Mouse (Mus musculus) midbrain, embryonic 16.5 days (tissue): ENCODE results near the gene Zfp280c. TPM values are rescaled to one million over a fixed set of nuclear protein-coding genes. Genes with fewer than 3 reads are reported as not detected.

Experiments used
- ATAC-seq: fragments of 200-750 bp; cut with Nextera tagmentation; 2 replicates; pipeline ENCODE4 v1.8.0; 2017; ENCODE audit warnings: moderate TSS enrichment
- H3K27ac ChIP-seq: fragments of 300-500 bp; sonication (generic); 2 replicates; pipeline ENCODE4 v1.5.1; 2014; ENCODE audit warnings: mild to moderate bottlenecking, low read length, mixed read lengths
- H3K27me3 ChIP-seq: fragments of 300-500 bp; sonication (generic); 2 replicates; pipeline ENCODE4 v1.6.1; 2014; ENCODE audit warnings: low read depth, low read length, mixed read lengths; ENCODE audit not compliant: control insufficient read depth, insufficient read depth
- H3K36me3 ChIP-seq: fragments of 300-500 bp; sonication (generic); 2 replicates; pipeline ENCODE4 v1.6.1; 2014; ENCODE audit warnings: mild to moderate bottlenecking, low read length, moderate library complexity, mixed read lengths; ENCODE audit not compliant: control insufficient read depth, insufficient read depth
- H3K4me1 ChIP-seq: fragments of 300-500 bp; sonication (generic); 2 replicates; pipeline ENCODE4 v1.6.1; 2014; ENCODE audit warnings: mild to moderate bottlenecking, low read length, mixed read lengths; ENCODE audit not compliant: control insufficient read depth, insufficient read depth
- H3K4me2 ChIP-seq: fragments of 300-500 bp; sonication (generic); 2 replicates; pipeline ENCODE4 v1.6.1; 2014; ENCODE audit warnings: mild to moderate bottlenecking, low read length, mixed read lengths
- H3K4me3 ChIP-seq: fragments of 300-500 bp; sonication (generic); 2 replicates; pipeline ENCODE4 v1.5.1; 2014; ENCODE audit warnings: low read depth, mild to moderate bottlenecking, low read length, moderate library complexity, mixed read lengths
- H3K9ac ChIP-seq: fragments of 300-500 bp; sonication (generic); 2 replicates; pipeline ENCODE4 v1.6.1; 2014; ENCODE audit warnings: low read depth, low read length, mixed read lengths
- H3K9me3 ChIP-seq: fragments of 300-500 bp; sonication (generic); replicated peaks from 2 replicates; pipeline ENCODE4 v1.6.1; 2014; ENCODE audit warnings: mild to moderate bottlenecking, low read length, mixed read lengths; ENCODE audit not compliant: control insufficient read depth, poor library complexity, severe bottlenecking
- WGBS: fragments of 180-500 bp; shearing (Covaris S2); extraction: QIAGEN DNeasy Blood & Tissue Kit; methylation state at CpG from one replicate; pipeline ENCODE4 v1.1.7; 2014; 5-methylcytosine and 5-hydroxymethylcytosine counted together
- polyA plus RNA-seq: library from polyadenylated mRNA; unstranded; fragments of >200 nt; fragmentation: Nextera tagmentation; extraction: Ambion mirVana; gene quantifications from 2 replicates; pipeline ENCODE4 v1.2.1, GENCODE M21; 2015

Gene Zfp280c
- polyA plus RNA-seq = 9.8 and 10.1 TPM in 2 replicates

DNA sequence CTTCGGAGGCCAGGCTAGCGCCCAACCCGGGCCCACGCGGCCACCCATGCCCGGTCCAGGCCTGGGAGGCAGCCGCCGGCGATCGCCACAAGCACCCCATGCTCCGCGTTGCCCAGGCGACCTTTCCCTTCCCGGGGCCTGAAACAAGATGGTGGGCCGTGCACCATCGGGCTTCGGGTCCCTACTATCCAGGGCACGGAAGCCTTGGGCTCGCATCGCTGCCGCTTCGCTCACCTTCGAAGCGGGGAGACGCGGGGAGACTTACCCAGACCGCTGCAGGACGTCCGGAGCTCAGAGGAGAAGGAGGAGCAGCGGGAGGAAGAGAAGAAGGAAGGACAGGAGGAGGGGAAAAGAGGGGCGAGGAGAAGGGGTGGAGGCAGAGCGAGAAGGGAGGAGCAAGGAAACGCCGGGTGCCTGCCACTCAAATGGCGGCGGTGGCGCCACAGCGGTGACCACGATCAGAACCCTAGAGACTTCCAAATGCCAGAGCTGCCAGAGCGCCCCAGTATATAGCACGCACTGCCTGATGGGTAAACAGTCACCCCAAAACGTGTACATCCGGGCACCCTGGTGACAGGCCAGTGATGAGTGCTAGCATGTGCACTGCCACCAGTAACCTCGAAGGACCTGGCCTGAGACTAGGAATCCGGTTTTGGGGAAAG, at the start of gene Zfp280c:
Gene Zfp280c, minus strand, starts transcription at position 406 of the 662 bp plus-strand sequence.
- Histone ChIP-seq H3K4me2 (peak within 1 kb of the TSS; percentile 51), H3K4me1 (peaks cover 5% of the 10 kb centered on the region; the same call in 1 of the 2 replicates), H3K27me3 (no peaks in the 10 kb centered on the region), H3K4me3 (peak within 1 kb of the TSS; percentile 56), H3K36me3 (0 out of 2 replicates have a peak, but pooled peaks cover 2% of the 10 kb centered on the region), H3K9ac (peak within 1 kb of the TSS; percentile 81), H3K9me3 (no peaks in the 10 kb centered on the region), H3K27ac (peak within 1 kb of the TSS; percentile 89)
- peak; percentile 92 for ATAC-seq
- 21% methylated on average over 33 of the region's 45 CpGs for WGBS

DNA sequence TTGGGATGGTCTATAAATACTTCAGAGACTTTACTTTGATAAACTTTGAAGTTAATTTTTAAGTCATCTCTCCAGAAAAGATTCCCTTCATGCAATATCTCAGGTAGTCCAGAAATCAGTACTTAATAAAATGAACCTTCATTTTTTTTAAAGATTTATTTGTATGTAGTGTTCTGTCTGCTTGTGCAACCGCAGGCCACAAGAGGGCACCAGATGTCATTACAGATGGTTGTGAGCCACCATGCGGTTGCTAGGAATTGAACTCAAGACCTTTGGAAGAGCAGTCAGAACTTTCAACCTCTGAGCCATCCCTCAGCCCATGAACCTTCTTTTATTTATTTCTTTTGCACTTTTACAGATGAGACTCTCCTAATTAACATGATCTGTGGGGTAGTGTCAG, 42.7 kb upstream of the Zfp280c start:
- Histone ChIP-seq H3K9me3 (no peaks in the 10 kb centered on the region), H3K27me3 (no peaks in the 10 kb centered on the region), H3K4me1 (no peaks in the 10 kb centered on the region), H3K4me2 (no peak overlapping the region), H3K4me3 (no peak overlapping the region), H3K27ac (no peak overlapping the region), H3K36me3 (0 out of 2 replicates have a peak, but pooled peaks cover 2% of the 10 kb centered on the region), H3K9ac (no peak overlapping the region)
- WGBS = 62% methylated on average over 2 of the region's 2 CpGs
- ATAC-seq = no peak

- whole genome bisulfite sequencing = 21% methylated on average over 9 of the region's 9 CpGs
- Histone ChIP-seq H3K27me3 (no peaks in the 10 kb centered on the region), H3K4me2 (peak overlapping the region; percentile 53), H3K4me3 (peak overlapping the region; percentile 56), H3K9ac (peak overlapping the region; percentile 65), H3K27ac (peak overlapping the region; percentile 82), H3K36me3 (no peaks in the 10 kb centered on the region), H3K9me3 (no peaks in the 10 kb centered on the region), H3K4me1 (peaks cover 4% of the 10 kb centered on the region)
- ATAC-seq = peak; percentile 52
Observed at GRCm38 (mm10) chrX:48624054-48624420, 29.7 kb upstream of the Zfp280c start.

DNA sequence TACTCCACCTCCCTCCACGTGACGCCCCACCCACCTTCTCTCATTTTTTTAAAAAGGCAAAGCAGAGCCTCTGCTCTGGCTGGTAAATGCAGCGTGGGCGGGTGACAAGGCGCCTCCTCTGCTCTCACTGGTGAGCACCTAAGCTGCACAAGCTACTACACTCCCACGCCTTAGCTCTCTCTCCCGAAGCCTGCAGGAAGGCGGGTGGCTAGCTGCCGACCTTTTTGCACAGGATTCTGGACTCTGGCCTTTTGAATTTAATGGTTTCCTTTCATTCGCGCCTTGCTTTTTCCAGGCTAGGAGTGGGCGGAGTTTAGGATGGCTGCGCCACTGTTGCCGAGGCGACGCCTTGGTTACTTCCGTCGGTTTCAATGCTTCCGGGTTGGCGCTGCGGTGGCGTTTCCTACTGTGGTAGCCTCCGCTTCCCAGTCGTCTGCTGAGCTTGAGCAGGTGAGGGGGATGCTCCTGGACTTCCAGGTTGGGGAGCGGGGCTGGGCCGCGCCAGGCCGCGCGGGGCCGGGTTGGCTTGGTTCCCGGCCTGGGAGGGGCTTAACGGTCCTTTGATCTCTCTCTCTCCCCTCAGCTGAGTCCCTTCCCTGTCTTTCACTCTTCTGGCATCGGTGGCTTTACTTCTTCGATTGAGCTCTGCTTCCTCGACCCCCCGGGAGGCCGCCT, 29.2 kb upstream of the Zfp280c start, which contains the start of gene Slc25a14:
Gene Slc25a14, plus strand, starts transcription at position 35 of the 675 bp plus-strand sequence.
- Histone ChIP-seq H3K9me3 (no peaks in the 10 kb centered on the region), H3K4me3 (peak within 1 kb of the TSS; percentile 56), H3K4me2 (peak within 1 kb of the TSS; percentile 53), H3K27ac (peak within 1 kb of the TSS; percentile 82), H3K4me1 (peaks cover 4% of the 10 kb centered on the region), H3K9ac (peak within 1 kb of the TSS; percentile 65), H3K27me3 (no peaks in the 10 kb centered on the region), H3K36me3 (no peaks in the 10 kb centered on the region)
- WGBS = 21% methylated on average over 38 of the region's 38 CpGs
- ATAC-seq = peak; percentile 99

GRCm38 (mm10) chrX:48623049-48623378, 28.7 kb upstream of the Zfp280c start:
- Histone ChIP-seq H3K9me3 (no peaks in the 10 kb centered on the region), H3K36me3 (no peaks in the 10 kb centered on the region), H3K4me1 (peaks cover 4% of the 10 kb centered on the region), H3K27ac (peak overlapping the region; percentile 82), H3K4me3 (peak overlapping the region; percentile 56), H3K9ac (peak overlapping the region; percentile 65), H3K4me2 (peak overlapping the region; percentile 47), H3K27me3 (no peaks in the 10 kb centered on the region)
- 18% methylated on average over 4 of the region's 4 CpGs for WGBS
- ATAC-seq = no peak

DNA sequence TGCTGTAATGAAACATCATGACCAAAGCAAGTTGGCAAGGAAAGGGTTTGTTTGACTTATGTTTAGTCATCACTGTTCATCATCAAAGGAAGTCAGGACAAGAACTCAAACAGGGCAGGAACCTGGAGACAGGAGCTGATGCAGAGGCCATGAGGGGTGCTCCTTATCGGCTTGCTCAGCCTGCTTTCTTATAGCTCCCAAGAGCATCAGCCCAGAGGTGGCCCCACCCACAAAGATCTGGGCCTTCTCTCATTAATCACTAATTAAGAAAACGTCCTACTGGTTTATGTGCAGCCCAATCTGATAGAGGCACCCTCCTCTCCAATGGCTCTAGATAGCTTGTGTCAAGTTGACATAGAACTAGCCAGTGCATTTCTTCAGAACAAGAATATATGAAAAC, 10.6 kb upstream of the Zfp280c start:
- Histone ChIP-seq H3K27me3 (no peaks in the 10 kb centered on the region), H3K4me1 (no peaks in the 10 kb centered on the region), H3K36me3 (no peaks in the 10 kb centered on the region), H3K27ac (no peak overlapping the region), H3K9ac (no peak overlapping the region), H3K4me2 (no peak overlapping the region), H3K9me3 (no peaks in the 10 kb centered on the region), H3K4me3 (no peak overlapping the region)
- WGBS = 62% methylated on average over 2 of the region's 2 CpGs
- ATAC-seq = no peak

- Histone ChIP-seq H3K27ac (no peak overlapping the region), H3K9me3 (no peaks in the 10 kb centered on the region), H3K4me2 (no peak overlapping the region), H3K4me1 (peaks cover 5% of the 10 kb centered on the region; the same call in 1 of the 2 replicates), H3K4me3 (no peak overlapping the region), H3K36me3 (0 out of 2 replicates have a peak, but pooled peaks cover 2% of the 10 kb centered on the region), H3K27me3 (no peaks in the 10 kb centered on the region), H3K9ac (no peak overlapping the region)
- WGBS = 88% methylated on average over 5 of the region's 5 CpGs
- ATAC-seq = no peak
Observed at GRCm38 (mm10) chrX:48596906-48597305, 2.6 kb upstream of the Zfp280c start.

GRCm38 (mm10) chrX:48596053-48596452, 1.7 kb upstream of the Zfp280c start:
- 85% methylated on average over 9 of the region's 9 CpGs for WGBS
- Histone ChIP-seq H3K4me1 (peaks cover 5% of the 10 kb centered on the region; the same call in 1 of the 2 replicates), H3K9ac (no peak overlapping the region), H3K9me3 (no peaks in the 10 kb centered on the region), H3K4me2 (no peak overlapping the region), H3K4me3 (no peak overlapping the region), H3K36me3 (0 out of 2 replicates have a peak, but pooled peaks cover 2% of the 10 kb centered on the region), H3K27me3 (no peaks in the 10 kb centered on the region), H3K27ac (no peak overlapping the region)
- ATAC-seq = no peak

DNA sequence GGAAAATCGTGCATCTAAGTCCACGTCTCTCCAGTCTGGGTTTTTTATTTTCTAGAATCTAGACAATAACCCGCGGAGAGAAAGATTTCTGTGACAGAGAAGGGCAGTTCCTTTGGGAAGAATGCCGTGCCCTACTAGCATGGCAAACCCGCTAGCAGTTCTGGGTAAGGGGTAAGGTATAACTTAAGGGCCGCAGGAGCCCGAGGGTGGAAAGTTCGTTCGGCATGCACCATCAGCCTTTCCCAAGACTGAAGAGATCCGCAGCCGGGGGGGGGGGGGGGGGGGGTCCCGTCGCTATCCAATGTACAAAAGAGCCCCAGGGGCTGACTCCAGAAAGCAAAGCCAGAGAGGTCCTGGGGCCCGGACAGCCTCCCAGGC, 594 bp downstream of the Zfp280c start:
- Histone ChIP-seq H3K36me3 (0 out of 2 replicates have a peak, but pooled peaks cover 2% of the 10 kb centered on the region), H3K4me3 (peak overlapping the region; percentile 56), H3K27me3 (no peaks in the 10 kb centered on the region), H3K4me1 (peaks cover 5% of the 10 kb centered on the region; the same call in 1 of the 2 replicates), H3K4me2 (peak overlapping the region; percentile 51), H3K9ac (peak overlapping the region; percentile 81), H3K27ac (peak overlapping the region; percentile 89), H3K9me3 (no peaks in the 10 kb centered on the region)
- WGBS = 20% methylated on average over 11 of the region's 15 CpGs
- peak; percentile 75 for ATAC-seq
